Mouse (Mus musculus) liver, adult 2 months (tissue): ENCODE results near the gene Pla2g6.

ENCODE experiments used
- CTCF ChIP-seq: fragments of 200-500 bp; IDR thresholded peaks from 2 replicates; pipeline ENCODE4 v1.5.1; 2011; ENCODE audit warnings: low read depth, low read length, control low read depth
- POLR2A ChIP-seq: fragments of 200-500 bp; IDR thresholded peaks from 2 replicates; pipeline ENCODE4 v1.6.1; 2011; ENCODE audit warnings: low read length, control low read depth; ENCODE audit not compliant: insufficient read depth; ENCODE audit errors: extremely low read depth

GRCm38 (mm10) chr15:79261095-79261725 is 67.0 kb downstream of the Pla2g6 start:
- TF ChIP-seq CTCF (no peak), POLR2A (no peak)
